Mouse (Mus musculus): ENCODE data around the gene Sh3d19. TPM values are rescaled to one million over a fixed set of nuclear protein-coding genes. Genes with fewer than 3 reads are reported as not detected.

The Sh3d19 gene
- polyA plus RNA-seq, 1 experiment from 2014 or later = 13.9 TPM

Other genes starting within 250 kb of the Sh3d19 start
- gene Fam160a1, start 153.8 kb upstream of the Sh3d19 start, polyA plus RNA-seq (2016; fragmentation: Nextera tagmentation; extraction: Ambion mirVana) = 1.6 and 1.7 TPM in 2 replicates
- gene Glt28d2, start 83.6 kb upstream of the Sh3d19 start, polyA plus RNA-seq (2016; fragmentation: Nextera tagmentation; extraction: Ambion mirVana) = 0.46 and 0.50 TPM in 2 replicates
- 1.4 and 3.3 TPM in 2 replicates for gene Gm37240, start 83.6 kb upstream of the Sh3d19 start, polyA plus RNA-seq (2016; fragmentation: Nextera tagmentation; extraction: Ambion mirVana)
- gene Prss48, start 31.4 kb downstream of the Sh3d19 start, polyA plus RNA-seq (2016; fragmentation: Nextera tagmentation; extraction: Ambion mirVana) = not detected in 2 replicates
- 842 and 871 TPM in 2 replicates for gene Rps3a1, start 171.6 kb downstream of the Sh3d19 start, polyA plus RNA-seq (2016; fragmentation: Nextera tagmentation; extraction: Ambion mirVana)